ENCODE assay signal across 27 mouse cellular contexts in genomic region chr13:44789982-44790381, GRCm38 (mm10).
DNase-seq lines count a peak whose midpoint lies in the region; ATAC-seq lines count a peak whose summit lies in the region.
"Had no signal": no experiment of that assay in that cellular context is flagged by ENCODE, and none has a peak within 500 bp of the region (broad histone marks: within the 10 kb centered on the region; RNA-seq: fewer than 3 reads in every experiment).

No protein-coding gene starts in this region.

- no peaks in the 10 kb centered on the region for H3K27me3 ChIP-seq in heart, embryonic 15.5 days
- H3K27me3 ChIP-seq: embryonic facial prominence, embryonic 15.5 days; forebrain, embryonic 15.5 days; hindbrain, embryonic 13.5 days; intestine, embryonic 15.5 days; kidney, embryonic 15.5 days had no signal

- no peak overlapping the region for H3K4me2 ChIP-seq in heart, embryonic 15.5 days
- H3K4me2 ChIP-seq: embryonic facial prominence, embryonic 15.5 days; forebrain, embryonic 12.5 days; forebrain, embryonic 15.5 days; heart, embryonic 11.5 days; hindbrain, embryonic 13.5 days; intestine, embryonic 15.5 days; kidney, embryonic 15.5 days had no signal

- peak; percentile 71 for DNase-seq in heart, adult 11 months
- no peak for DNase-seq in heart, postnatal 10 days
- no peak for DNase-seq in heart, postnatal 14 days
- DNase-seq in fat pad, adult 2 months (ENCODE audit: extremely low read depth, low read depth, low spot score) = peak; percentile 92
- peak; percentile 73 for DNase-seq in gonadal fat pad, adult 2 months (ENCODE audit: low read depth)
- DNase-seq: adrenal gland, adult 8-10 months; adrenal gland, postnatal 25 days; cerebellum, adult 11-12 months; cerebellum, adult 8-10 months; cerebellum, postnatal 10 days; cerebellum, postnatal 36 days; embryo, embryonic 11 days; gastrocnemius, postnatal 14 days; kidney, adult 11 months; kidney, adult 8-10 months had no signal

- no peaks in the 10 kb centered on the region for H3K9me3 ChIP-seq in heart, embryonic 15.5 days (replicated peaks)
- H3K9me3 ChIP-seq: embryonic facial prominence, embryonic 15.5 days; forebrain, embryonic 12.5 days; forebrain, embryonic 15.5 days; hindbrain, embryonic 10.5 days; hindbrain, embryonic 13.5 days; intestine, embryonic 15.5 days; kidney, embryonic 15.5 days had no signal

- ATAC-seq in heart, embryonic 15.5 days (replicated peaks; ENCODE audit: insufficient number of reproducible peaks, insufficient read depth, low FRiP score, low read depth) = no peak
- ATAC-seq: activated CD4-positive, CD25-positive, alpha-beta regulatory T cell, adult 4 months; CD4-positive, CD25-positive, alpha-beta regulatory T cell, adult 4 months; forebrain, embryonic 15.5 days; hindbrain, embryonic 16.5 days; intestine, embryonic 15.5 days had no signal

- intact Hi-C loops in heart, postnatal 10 days (cut with DNase I) = loop anchor here (5.0 kb wide), 1 partner anchor 928 kb away; no protein-coding TSS in a partner anchor
- intact Hi-C loops in heart, postnatal 14 days (cut with DNase I) = loop anchor here (2.0 kb wide), 1 partner anchor 55 kb away; no protein-coding TSS in a partner anchor

- H3K36me3 ChIP-seq in heart, embryonic 15.5 days = no peaks in the 10 kb centered on the region
- H3K36me3 ChIP-seq: embryonic facial prominence, embryonic 15.5 days; forebrain, embryonic 12.5 days; forebrain, embryonic 15.5 days; hindbrain, embryonic 10.5 days; hindbrain, embryonic 13.5 days; intestine, embryonic 15.5 days; kidney, embryonic 15.5 days had no signal

- peak overlapping the region; percentile 71 for H3K27ac ChIP-seq in heart, embryonic 15.5 days
- H3K27ac ChIP-seq: embryonic facial prominence, embryonic 15.5 days; forebrain, embryonic 12.5 days; forebrain, embryonic 15.5 days; hindbrain, embryonic 10.5 days; hindbrain, embryonic 13.5 days; intestine, embryonic 15.5 days; kidney, embryonic 15.5 days had no signal

- peaks cover 67% of the 10 kb centered on the region for H3K4me1 ChIP-seq in heart, embryonic 15.5 days (replicated peaks)

- H3K9ac ChIP-seq in heart, embryonic 15.5 days = no peak overlapping the region
- H3K9ac ChIP-seq: embryonic facial prominence, embryonic 15.5 days; forebrain, embryonic 12.5 days; forebrain, embryonic 15.5 days; hindbrain, embryonic 13.5 days; intestine, embryonic 15.5 days; kidney, embryonic 15.5 days had no signal

- no peak overlapping the region for H3K4me3 ChIP-seq in heart, embryonic 15.5 days
- H3K4me3 ChIP-seq: embryonic facial prominence, embryonic 15.5 days; forebrain, embryonic 12.5 days; forebrain, embryonic 15.5 days; hindbrain, embryonic 10.5 days; hindbrain, embryonic 13.5 days; intestine, embryonic 15.5 days; kidney, embryonic 15.5 days had no signal

- WGBS in heart, embryonic 15.5 days = 53% methylated on average over 2 of the region's 2 CpGs

Comparison
In these comparisons a context has a peak if more than half of its experiments do, and no peak if none do; other contexts are left out.
1. DNase-seq: peak in heart, adult 11 months (single experiment), fat pad, adult 2 months (single experiment) and gonadal fat pad, adult 2 months (single experiment); none in heart, postnatal 10 days (0 of 2) and heart, postnatal 14 days (0 of 2).